10 mouse cellular contexts compared by ENCODE assay signal in genomic region chr14:16219015-16219414, GRCm38 (mm10). TPM values are rescaled to one million over a fixed set of nuclear protein-coding genes. Genes with fewer than 3 reads are reported as not detected.
DNase-seq lines count a peak whose midpoint lies in the region; TF ChIP-seq lines count a peak whose summit lies in the region.
"Had no signal": no experiment of that assay in that cellular context is flagged by ENCODE, and none has a peak within 500 bp of the region (broad histone marks: within the 10 kb centered on the region; RNA-seq: fewer than 3 reads in every experiment).

No protein-coding gene starts in this region.

- H3K4me3 ChIP-seq in cerebellum, adult 2 months (replicated peaks; ENCODE audit: insufficient read depth, low read depth, low read length) = no peak overlapping the region
- no peak overlapping the region for H3K4me3 ChIP-seq in bone marrow, adult 2 months (replicated peaks; ENCODE audit: control insufficient read depth, low read depth, low read length)
- H3K4me3 ChIP-seq: forebrain, embryonic 10.5 days; limb, embryonic 13.5 days had no signal

- WGBS in cerebellum, adult 2 months = 49% methylated on average over 2 of the region's 2 CpGs
- WGBS in bone marrow, adult 2 months = 36% methylated on average over 2 of the region's 2 CpGs

- TF ChIP-seq POLR2A in cerebellum, adult 2 months (IDR thresholded peaks at IDR 0.05; ENCODE audit: borderline replicate concordance, insufficient read depth, low read length) = no peak
- no peak for TF ChIP-seq POLR2A in bone marrow, adult 2 months (IDR thresholded peaks at IDR 0.05; ENCODE audit: borderline replicate concordance, control insufficient read depth, low read depth, low read length)

- no peak overlapping the region for H3K27ac ChIP-seq in cerebellum, adult 2 months (ENCODE audit: insufficient read depth, low read length)
- no peak overlapping the region for H3K27ac ChIP-seq in bone marrow, adult 2 months (ENCODE audit: control insufficient read depth, insufficient read depth, low read depth, low read length, poor library complexity)
- H3K27ac ChIP-seq: forebrain, embryonic 10.5 days; limb, embryonic 13.5 days had no signal

- no peaks in the 10 kb centered on the region for H3K27me3 ChIP-seq in cerebellum, adult 2 months (ENCODE audit: control insufficient read depth, insufficient read depth, low read length)
- H3K27me3 ChIP-seq: limb, embryonic 13.5 days had no signal

- DNase-seq in cerebellum, adult 2 months = peak in 1 of 2 experiments; percentile 32
- DNase-seq in cerebellum, adult 11-12 months = no peak
- DNase-seq in layer of hippocampus, adult 11-12 months (ENCODE audit: low spot score) = peak; percentile 23
- no peak for DNase-seq in layer of hippocampus, adult 8-10 months (ENCODE audit: low spot score in 2 of 2)
- DNase-seq in lung, postnatal 36 days = peak; percentile 71
- DNase-seq in testis, postnatal 10 days (ENCODE audit: low spot score) = no peak
- no peak for DNase-seq in layer of hippocampus, postnatal 36 days

- H3K4me1 ChIP-seq in cerebellum, adult 2 months (ENCODE audit: control insufficient read depth, insufficient read depth, low read length) = no peaks in the 10 kb centered on the region
- H3K4me1 ChIP-seq in bone marrow, adult 2 months (ENCODE audit: control insufficient read depth, insufficient read depth, low read length) = no peaks in the 10 kb centered on the region
- H3K4me1 ChIP-seq: forebrain, embryonic 10.5 days; limb, embryonic 13.5 days had no signal

- peak; percentile 23; the same call in 1 of the 2 replicates for TF ChIP-seq CTCF in cerebellum, adult 2 months (IDR thresholded peaks at IDR 0.05; ENCODE audit: borderline replicate concordance, insufficient read depth, low read depth, low read length)
- TF ChIP-seq CTCF in bone marrow, adult 2 months (IDR thresholded peaks at IDR 0.05; ENCODE audit: control insufficient read depth, insufficient read depth, low read length) = 0 out of 2 replicates have a peak, but pooled peaks have one; percentile 17

RNA-seq across cellular contexts. Expression of gene Ngly1, which starts 30.1 kb away (rescaled TPM):
- polyA plus RNA-seq in cerebellum, adult 2 months (2012; rRNA removed) = 21.4 and 23.7 TPM in 2 replicates
- 10 to 100 TPM; 27.9 to 33.7 (median 32.1) TPM for total RNA-seq in layer of hippocampus, adult 8-10 months (2022)
- 10.9 and 12.7 TPM in 2 replicates for polyA plus RNA-seq in bone marrow, adult 2 months (2011; ENCODE audit: insufficient read depth, insufficient read length, low replicate concordance, missing spikeins)
- total RNA-seq in layer of hippocampus, postnatal 36 days (2021) = 10 to 100 TPM; 30.0 to 36.1 TPM

RNA-seq across cellular contexts. Expression of gene Oxsm, which starts 30.6 kb away (rescaled TPM):
- 6.0 and 7.2 TPM in 2 replicates for polyA plus RNA-seq in cerebellum, adult 2 months (2012; rRNA removed)
- total RNA-seq in layer of hippocampus, adult 8-10 months (2022) = 10 to 100 TPM; 10.2 to 12.9 (median 12.1) TPM
- 2.3 and 3.6 TPM in 2 replicates for polyA plus RNA-seq in bone marrow, adult 2 months (2011; ENCODE audit: insufficient read depth, insufficient read length, low replicate concordance, missing spikeins)
- total RNA-seq in layer of hippocampus, postnatal 36 days (2021) = 1 to 10 TPM; 9.6 to 10.0 TPM

Comparison
In these comparisons a context has a peak if more than half of its experiments do, and no peak if none do; other contexts are left out.
1. DNase-seq: peak in layer of hippocampus, adult 11-12 months (single experiment) and lung, postnatal 36 days (single experiment); none in cerebellum, adult 11-12 months (single experiment), layer of hippocampus, adult 8-10 months (0 of 2), testis, postnatal 10 days (single experiment) and layer of hippocampus, postnatal 36 days (0 of 2).